Mouse (Mus musculus) intestine, embryonic 15.5 days (tissue): ENCODE measurements at regions not wholly inside any gene's neighbourhood (a gene's known extent, or its start where the extent isn't known, plus 50 kb on each side); places are given as distances from the start of the nearest gene placed in this dataset.
"Not testable (repeated sequence)": the region's sequence is repeated elsewhere in the genome, so short reads cannot be mapped to it uniquely, and the experiment has no call there.

Experiments
- ATAC-seq: fragments of 200-750 bp; cut with Nextera tagmentation; 2 replicates; pipeline ENCODE4 v1.8.0; 2017; ENCODE audit warnings: moderate TSS enrichment, moderate library complexity
- H3K27ac ChIP-seq: fragments of 300-500 bp; sonication (generic); 2 replicates; pipeline ENCODE4 v1.5.1; 2015; ENCODE audit warnings: mild to moderate bottlenecking, inconsistent platforms
- H3K27me3 ChIP-seq: fragments of 300-500 bp; sonication (generic); replicated peaks from 2 replicates; pipeline ENCODE4 v1.6.1; 2015; ENCODE audit warnings: inconsistent platforms
- H3K36me3 ChIP-seq: fragments of 300-500 bp; sonication (generic); 2 replicates; pipeline ENCODE4 v1.6.1; 2015; ENCODE audit warnings: inconsistent platforms
- H3K4me1 ChIP-seq: fragments of 300-500 bp; sonication (generic); replicated peaks from 2 replicates; pipeline ENCODE4 v1.6.1; 2015; ENCODE audit warnings: inconsistent platforms
- H3K4me2 ChIP-seq: fragments of 300-500 bp; sonication (generic); replicated peaks from 2 replicates; pipeline ENCODE4 v1.6.1; 2015; ENCODE audit warnings: mild to moderate bottlenecking, inconsistent platforms
- H3K4me3 ChIP-seq: fragments of 300-500 bp; sonication (generic); replicated peaks from 2 replicates; pipeline ENCODE4 v1.5.1; 2015; ENCODE audit warnings: inconsistent platforms
- H3K9ac ChIP-seq: fragments of 300-500 bp; sonication (generic); 2 replicates; pipeline ENCODE4 v1.6.1; 2015; ENCODE audit warnings: inconsistent platforms
- H3K9me3 ChIP-seq: fragments of 300-500 bp; sonication (generic); 2 replicates; pipeline ENCODE4 v1.6.1; 2016; ENCODE audit warnings: inconsistent platforms
- WGBS: fragments of 180-500 bp; shearing (Covaris S2); methylation state at CpG from one replicate; pipeline ENCODE4 v1.1.7; 2015; 5-methylcytosine and 5-hydroxymethylcytosine counted together

DNA sequence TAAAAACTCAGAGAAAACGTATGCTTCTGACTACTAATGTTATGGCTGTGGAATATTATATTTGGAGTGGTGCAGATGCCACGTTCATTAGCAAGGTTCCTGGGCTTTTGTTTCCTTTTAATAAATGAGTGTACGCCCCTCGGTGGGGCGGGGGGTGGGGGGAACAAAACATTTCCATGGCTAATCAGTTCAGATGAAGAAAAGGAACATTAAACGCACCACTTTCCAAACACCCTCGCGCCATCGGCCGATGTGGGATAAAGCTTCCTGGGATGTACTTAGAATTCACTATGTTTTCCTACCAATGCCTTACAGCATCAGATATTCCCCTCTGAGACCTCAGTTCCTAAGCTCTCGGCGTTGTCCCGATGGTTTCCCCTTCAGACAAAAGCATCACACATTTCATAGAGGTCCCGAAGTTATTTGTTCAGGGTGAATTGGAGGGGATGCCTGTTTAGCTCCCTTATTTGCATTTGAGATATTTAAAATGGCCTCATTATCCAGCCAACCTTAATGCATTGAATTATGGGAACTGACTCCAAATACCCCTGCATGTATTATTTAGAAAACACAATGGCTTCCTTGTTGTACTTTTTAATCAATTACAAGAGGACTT is 155.5 kb upstream of the Pmfbp1 start:
- WGBS, result 88% methylated on average over 14 of the region's 14 CpGs
- Histone ChIP-seq H3K27ac (no peak overlapping the region), H3K4me3 (no peak overlapping the region), H3K27me3 (no peaks in the 10 kb centered on the region), H3K9me3 (no peaks in the 10 kb centered on the region), H3K9ac (no peak overlapping the region), H3K4me2 (no peak overlapping the region), H3K36me3 (no peaks in the 10 kb centered on the region), H3K4me1 (no peaks in the 10 kb centered on the region)
- ATAC-seq, result no peak

GRCm38 (mm10) chr8:109340647-109341046 is 153.2 kb upstream of the Pmfbp1 start:
- H3K4me1 ChIP-seq, H3K36me3 ChIP-seq, H3K9ac ChIP-seq, H3K9me3 ChIP-seq, H3K27ac ChIP-seq, H3K27me3 ChIP-seq, ATAC-seq, H3K4me3 ChIP-seq, H3K4me2 ChIP-seq: not testable (repeated sequence)
- 94% methylated on average over 21 of the region's 21 CpGs for WGBS

DNA sequence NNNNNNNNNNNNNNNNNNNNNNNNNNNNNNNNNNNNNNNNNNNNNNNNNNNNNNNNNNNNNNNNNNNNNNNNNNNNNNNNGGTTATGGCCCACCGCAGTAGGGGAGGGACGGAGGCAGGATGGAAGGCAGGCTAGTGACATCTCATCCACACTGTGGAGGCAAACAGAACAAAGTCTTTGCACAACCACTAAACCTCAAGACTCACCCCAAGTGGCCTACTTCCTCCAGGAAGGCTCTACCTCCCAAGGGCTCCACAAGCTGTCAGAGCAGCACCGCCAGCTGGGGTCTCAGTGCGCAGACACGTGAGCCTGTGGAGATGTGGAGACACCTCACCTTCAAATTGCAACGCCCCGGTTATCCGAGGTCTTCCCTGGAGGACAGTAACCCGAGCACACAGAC is 138.7 kb upstream of the Pmfbp1 start:
- WGBS, result 86% methylated on average over 9 of the region's 9 CpGs
- no peak for ATAC-seq
- peaks cover 3% of the 10 kb centered on the region; the same call in 1 of the 2 replicates for H3K4me1 ChIP-seq

GRCm38 (mm10) chr8:109359396-109360051 is 134.3 kb upstream of the Pmfbp1 start:
- H3K9ac ChIP-seq, result no peak overlapping the region
- 50% methylated on average over 16 of the region's 16 CpGs for WGBS
- H3K27ac ChIP-seq, result no peak overlapping the region
- no peak overlapping the region for H3K4me2 ChIP-seq
- ATAC-seq, result no peak
- no peaks in the 10 kb centered on the region for H3K27me3 ChIP-seq
- H3K4me1 ChIP-seq, result peaks cover 16% of the 10 kb centered on the region; the same call in 1 of the 2 replicates
- H3K4me3 ChIP-seq, result no peak overlapping the region
- H3K9me3 ChIP-seq, result no peaks in the 10 kb centered on the region
- H3K36me3 ChIP-seq, result no peaks in the 10 kb centered on the region

More for the DNA sequence above, 138.7 kb upstream of the Pmfbp1 start:
- no peaks in the 10 kb centered on the region for H3K9me3 ChIP-seq
- no peak overlapping the region for H3K4me3 ChIP-seq
- H3K4me2 ChIP-seq, result no peak overlapping the region
- H3K9ac ChIP-seq, result no peak overlapping the region
- H3K36me3 ChIP-seq, result no peaks in the 10 kb centered on the region
- no peaks in the 10 kb centered on the region for H3K27me3 ChIP-seq
- no peak overlapping the region for H3K27ac ChIP-seq

- H3K9ac ChIP-seq, result no peak overlapping the region
- 20% methylated on average over 14 of the region's 14 CpGs for WGBS
- H3K4me3 ChIP-seq, result no peak overlapping the region
Measured at GRCm38 (mm10) chr8:109360081-109360715, 133.6 kb upstream of the Pmfbp1 start.

DNA sequence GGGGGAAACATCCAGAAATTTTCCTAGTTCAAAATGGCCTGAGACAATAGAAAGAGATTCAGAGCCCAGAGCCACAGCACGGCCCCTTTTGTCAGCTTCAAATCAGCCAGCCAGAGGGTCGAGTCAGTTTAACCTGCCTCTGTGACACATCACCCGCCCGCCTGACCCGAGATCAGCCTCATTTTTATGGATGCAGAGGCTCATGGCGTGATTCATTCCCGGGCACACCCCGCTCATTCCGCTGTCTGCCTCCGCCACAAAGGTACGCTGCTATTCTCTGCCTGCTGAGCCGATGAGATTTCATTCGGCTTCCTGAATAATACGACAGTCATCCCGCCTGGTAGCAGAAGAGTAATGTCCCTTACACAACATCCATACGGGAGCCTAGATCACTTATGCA is 132.9 kb upstream of the Pmfbp1 start:
- Histone ChIP-seq H3K4me2 (peak overlapping the region; percentile 54), H3K9me3 (no peaks in the 10 kb centered on the region), H3K9ac (0 out of 2 replicates have a peak overlapping the region, but pooled peaks have one; percentile 33), H3K4me3 (peak overlapping the region; percentile 22), H3K36me3 (no peaks in the 10 kb centered on the region), H3K27ac (0 out of 2 replicates have a peak overlapping the region, but pooled peaks have one; percentile 32), H3K27me3 (no peaks in the 10 kb centered on the region), H3K4me1 (peaks cover 16% of the 10 kb centered on the region; the same call in 1 of the 2 replicates)
- ATAC-seq, result peak; percentile 79
- 11% methylated on average over 16 of the region's 16 CpGs for WGBS

More at GRCm38 (mm10) chr8:109360081-109360715, 133.6 kb upstream of the Pmfbp1 start:
- H3K27ac ChIP-seq, result no peak overlapping the region
- H3K9me3 ChIP-seq, result no peaks in the 10 kb centered on the region
- ATAC-seq, result no peak
- peaks cover 16% of the 10 kb centered on the region; the same call in 1 of the 2 replicates for H3K4me1 ChIP-seq
- H3K27me3 ChIP-seq, result no peaks in the 10 kb centered on the region
- H3K36me3 ChIP-seq, result no peaks in the 10 kb centered on the region
- H3K4me2 ChIP-seq, result peak overlapping the region; percentile 54

- Histone ChIP-seq H3K4me2 (no peak overlapping the region), H3K4me1 (peaks cover 16% of the 10 kb centered on the region; the same call in 1 of the 2 replicates), H3K27ac (peak overlapping the region; percentile 51; the same call in 1 of the 2 replicates), H3K36me3 (no peaks in the 10 kb centered on the region), H3K9ac (no peak overlapping the region), H3K9me3 (no peaks in the 10 kb centered on the region), H3K27me3 (no peaks in the 10 kb centered on the region), H3K4me3 (no peak overlapping the region)
- ATAC-seq, result peak; percentile 83
- 59% methylated on average over 7 of the region's 7 CpGs for WGBS
Measured at GRCm38 (mm10) chr8:109361575-109362361, 132.1 kb upstream of the Pmfbp1 start.

GRCm38 (mm10) chr8:109363185-109363845 is 130.5 kb upstream of the Pmfbp1 start:
- Histone ChIP-seq H3K4me1 (peaks cover 16% of the 10 kb centered on the region; the same call in 1 of the 2 replicates), H3K4me3 (no peak overlapping the region), H3K36me3 (no peaks in the 10 kb centered on the region), H3K27ac (no peak overlapping the region), H3K27me3 (no peaks in the 10 kb centered on the region), H3K4me2 (no peak overlapping the region), H3K9me3 (no peaks in the 10 kb centered on the region), H3K9ac (no peak overlapping the region)
- WGBS, result 92% methylated on average over 15 of the region's 15 CpGs
- no peak for ATAC-seq

- no peaks in the 10 kb centered on the region for H3K36me3 ChIP-seq
- H3K27ac ChIP-seq, result peak overlapping the region; percentile 59
- no peak overlapping the region for H3K4me2 ChIP-seq
- no peak overlapping the region for H3K4me3 ChIP-seq
- H3K4me1 ChIP-seq, result no peaks in the 10 kb centered on the region
- peak; percentile 89 for ATAC-seq
- 59% methylated on average over 2 of the region's 2 CpGs for WGBS
- H3K9ac ChIP-seq, result no peak overlapping the region
- no peaks in the 10 kb centered on the region for H3K27me3 ChIP-seq
- no peaks in the 10 kb centered on the region for H3K9me3 ChIP-seq
Measured at GRCm38 (mm10) chr8:109373977-109374376, 119.8 kb upstream of the Pmfbp1 start.

DNA sequence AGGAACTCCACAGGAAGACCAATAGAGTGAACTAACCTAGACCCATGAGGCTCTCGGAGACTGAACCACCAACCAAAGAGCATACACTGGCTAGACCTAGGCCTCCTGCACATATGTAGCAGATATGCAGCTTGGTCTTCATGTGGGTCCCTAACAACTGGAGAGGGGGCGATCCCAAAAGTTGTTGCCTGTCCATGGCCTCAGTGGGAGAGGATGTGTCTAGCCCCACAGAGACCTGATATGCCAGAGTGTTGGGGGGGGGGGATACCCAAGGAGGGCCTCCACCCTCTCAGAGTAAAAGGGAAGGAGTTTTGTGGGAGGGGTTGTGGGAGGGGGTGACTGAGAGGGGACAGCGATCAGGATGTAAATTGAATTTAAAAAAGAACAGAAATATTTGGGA is 108.9 kb upstream of the Pmfbp1 start:
- H3K4me3 ChIP-seq, result no peak overlapping the region
- H3K9ac ChIP-seq, result no peak overlapping the region
- H3K4me2 ChIP-seq, result no peak overlapping the region
- H3K27ac ChIP-seq, result no peak overlapping the region
- H3K27me3 ChIP-seq, result no peaks in the 10 kb centered on the region
- no peaks in the 10 kb centered on the region for H3K4me1 ChIP-seq
- H3K36me3 ChIP-seq, result no peaks in the 10 kb centered on the region
- no peaks in the 10 kb centered on the region for H3K9me3 ChIP-seq
- ATAC-seq, result no peak
- 87% methylated on average over 3 of the region's 3 CpGs for WGBS

DNA sequence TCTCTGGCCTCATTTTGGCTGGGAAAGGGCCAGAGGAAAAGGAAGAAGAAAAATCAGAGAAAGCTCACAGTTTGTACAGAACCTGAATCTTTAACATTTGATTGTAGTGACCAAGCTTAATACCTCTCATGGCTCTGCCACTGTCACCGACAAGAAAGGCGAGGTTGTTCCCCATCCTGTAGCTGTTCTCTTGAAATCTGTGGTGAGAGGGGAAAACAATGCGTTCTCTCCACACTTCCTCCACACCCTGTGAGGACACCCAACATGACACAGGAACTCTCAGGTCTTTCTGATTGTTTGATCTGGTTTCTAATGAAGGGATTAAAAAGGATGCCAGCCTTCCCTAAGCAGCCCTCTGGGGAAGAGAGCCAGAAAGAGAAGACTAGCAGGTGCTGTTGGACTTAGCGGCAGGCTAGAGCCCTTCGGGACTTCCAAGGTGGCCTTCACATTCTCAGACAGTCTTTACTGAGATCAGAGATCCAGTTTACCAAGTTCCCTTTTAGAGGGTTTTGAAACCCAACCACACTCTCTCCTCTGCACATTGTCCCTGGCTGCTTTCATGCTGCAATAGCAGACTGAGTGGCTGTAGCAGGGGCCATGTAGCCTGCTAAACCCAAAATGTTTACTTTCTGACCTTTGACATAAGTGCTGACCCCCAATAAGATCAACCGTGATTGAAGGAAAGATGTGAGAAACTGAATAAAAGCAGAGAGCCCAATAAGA is 98.5 kb upstream of the Pmfbp1 start:
- H3K9me3 ChIP-seq, result no peaks in the 10 kb centered on the region
- no peak overlapping the region for H3K4me3 ChIP-seq
- H3K27ac ChIP-seq, result no peak overlapping the region
- ATAC-seq, result no peak
- 72% methylated on average over 6 of the region's 6 CpGs for WGBS
- no peaks in the 10 kb centered on the region for H3K36me3 ChIP-seq
- no peaks in the 10 kb centered on the region for H3K4me1 ChIP-seq
- no peak overlapping the region for H3K4me2 ChIP-seq
- H3K27me3 ChIP-seq, result no peaks in the 10 kb centered on the region
- H3K9ac ChIP-seq, result no peak overlapping the region
